Mouse (Mus musculus) stomach, postnatal 0 days (tissue): ENCODE measurements around the gene Prl7c1.

Source experiments
- CTCF ChIP-seq: IDR thresholded peaks from 2 replicates; pipeline ENCODE4 v1.5.1; 2016; ENCODE audit warnings: antibody characterized with exemption, low read depth, mild to moderate bottlenecking, moderate library complexity
- EP300 ChIP-seq: optimal IDR thresholded peaks from 2 replicates; pipeline ENCODE3; 2016; ENCODE audit warnings: antibody characterized with exemption

GRCm38 (mm10) chr13:27801354-27801753 lies 20.8 kb upstream of the Prl7c1 start, which contains the start of gene Prl2a1:
- no peak for TF ChIP-seq CTCF
- no peak for TF ChIP-seq EP300
